Mouse (Mus musculus): Measurements from ENCODE around the gene Sesn2.

DNA sequence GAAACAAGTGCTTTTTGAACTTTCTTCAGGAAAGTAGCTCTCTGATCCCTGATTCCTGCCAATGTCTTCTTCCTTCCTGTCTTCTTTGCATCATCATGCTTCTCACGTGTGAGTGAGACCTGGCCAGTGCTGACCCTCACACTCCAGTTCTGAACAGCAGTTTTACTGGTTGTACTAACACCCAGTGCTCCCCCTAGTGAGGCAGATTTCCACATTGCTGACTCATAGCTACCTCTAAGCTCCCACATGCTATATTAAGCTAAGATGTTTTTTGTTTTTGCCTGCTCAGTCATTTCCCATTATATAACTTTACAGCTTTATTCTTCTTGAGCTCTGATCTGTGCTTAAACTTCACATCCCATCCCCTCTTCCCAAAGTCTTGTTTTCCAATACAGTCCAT is 32.4 kb upstream of the Sesn2 start:
- TF ChIP-seq CTCF (IDR thresholded peaks at IDR 0.05; ENCODE audit: low read depth) = no peak
- no peak for TF ChIP-seq EP300 (IDR thresholded peaks at IDR 0.05; ENCODE audit: low read depth)
